Mouse (Mus musculus) myocyte (in vitro differentiated cells): ENCODE data around the gene Mrpl3. TPM values are rescaled to one million over a fixed set of nuclear protein-coding genes. Genes with fewer than 3 reads are reported as not detected.
A peak's percentile ranks its signal among the peaks of the same experiment; 100 is the strongest.

Source experiments
- H3K27me3 ChIP-seq: one replicate; pipeline ENCODE4 v1.6.1; 2011; ENCODE audit not compliant: control insufficient read depth, insufficient read depth, insufficient read length
- H3K36me3 ChIP-seq: one replicate; pipeline ENCODE4 v1.6.1; 2011; ENCODE audit not compliant: control insufficient read depth, insufficient read depth
- H3K4me2 ChIP-seq: one replicate; pipeline ENCODE4 v1.6.1; 2011; ENCODE audit warnings: low read depth, control low read depth
- H3K4me3 ChIP-seq: one replicate; pipeline ENCODE4 v1.5.1; 2011; ENCODE audit warnings: mild to moderate bottlenecking, control low read depth, moderate library complexity
- H3K79me2 ChIP-seq: one replicate; pipeline ENCODE4 v1.6.1; 2011; ENCODE audit not compliant: control insufficient read depth, insufficient read depth
- H3ac ChIP-seq: one replicate; pipeline ENCODE4 v1.6.1; 2011; ENCODE audit not compliant: control insufficient read depth, insufficient read length
- CEBPB ChIP-seq: IDR thresholded peaks from 2 replicates; pipeline ENCODE4 v1.6.1; 2011; ENCODE audit warnings: mild to moderate bottlenecking, moderate library complexity; ENCODE audit not compliant: poor library complexity, insufficient read depth, severe bottlenecking
- E2F4 ChIP-seq: IDR thresholded peaks from one replicate; pipeline ENCODE4 v1.6.1; 2011; ENCODE audit warnings: mild to moderate bottlenecking, control low read depth, moderate library complexity; ENCODE audit not compliant: insufficient read depth
- MAX ChIP-seq: IDR thresholded peaks from one replicate; pipeline ENCODE4 v1.6.1; 2011; ENCODE audit warnings: low read depth, mild to moderate bottlenecking, control low read depth
- MYOD1 ChIP-seq, 3 experiments: IDR thresholded peaks; one replicate each; pipeline ENCODE4 v1.6.1; 2011; ENCODE audit warnings: control low read depth in 2 of 3, low read depth in 2 of 3, mild to moderate bottlenecking in 2 of 3, moderate library complexity in 1 of 3; ENCODE audit not compliant: insufficient read length in 2 of 3, control insufficient read depth in 1 of 3
- MYOG ChIP-seq, 3 experiments: IDR thresholded peaks; one replicate each; pipeline ENCODE4 v1.6.1; 2011; ENCODE audit warnings: control low read depth in 2 of 3, low read depth in 2 of 3, mild to moderate bottlenecking in 2 of 3; ENCODE audit not compliant: insufficient read length in 2 of 3, control insufficient read depth in 1 of 3, insufficient read depth in 1 of 3
- POLR2A ChIP-seq: IDR thresholded peaks from one replicate; pipeline ENCODE4 v1.6.1; 2011; ENCODE audit warnings: low read depth, mild to moderate bottlenecking, control low read depth, moderate library complexity; ENCODE audit not compliant: insufficient read length
- POLR2AphosphoS2 ChIP-seq: IDR thresholded peaks from one replicate; pipeline ENCODE4 v1.6.1; 2011; ENCODE audit warnings: low read depth, control low read depth; ENCODE audit not compliant: insufficient read length
- REST ChIP-seq: IDR thresholded peaks from one replicate; pipeline ENCODE4 v1.6.1; 2011; ENCODE audit warnings: mild to moderate bottlenecking, control low read depth, moderate library complexity; ENCODE audit not compliant: insufficient read depth, insufficient read length
- SRF ChIP-seq: IDR thresholded peaks from one replicate; pipeline ENCODE4 v1.6.1; 2011; ENCODE audit warnings: low read depth; ENCODE audit not compliant: control insufficient read depth, insufficient read length
- TCF12 ChIP-seq: IDR thresholded peaks from one replicate; pipeline ENCODE4 v1.6.1; 2011; ENCODE audit warnings: mild to moderate bottlenecking, control low read depth; ENCODE audit not compliant: poor library complexity, insufficient read depth, severe bottlenecking
- TCF3 ChIP-seq: IDR thresholded peaks from one replicate; pipeline ENCODE4 v1.6.1; 2011; ENCODE audit warnings: low read depth, control low read depth; ENCODE audit not compliant: insufficient read length
- USF1 ChIP-seq: IDR thresholded peaks from one replicate; pipeline ENCODE4 v1.6.1; 2011; ENCODE audit warnings: low read depth, mild to moderate bottlenecking, control low read depth, moderate library complexity
- polyA plus RNA-seq: library from polyadenylated mRNA; unstranded; fragments of >200 nt; fragmentation: generic; extraction: Trizol; gene quantifications from one replicate; pipeline ENCODE4 v1.2.1, GENCODE M21; 2012; ENCODE audit warnings: missing spikeins

Gene Mrpl3
- polyA plus RNA-seq = 72.4 TPM

DNA sequence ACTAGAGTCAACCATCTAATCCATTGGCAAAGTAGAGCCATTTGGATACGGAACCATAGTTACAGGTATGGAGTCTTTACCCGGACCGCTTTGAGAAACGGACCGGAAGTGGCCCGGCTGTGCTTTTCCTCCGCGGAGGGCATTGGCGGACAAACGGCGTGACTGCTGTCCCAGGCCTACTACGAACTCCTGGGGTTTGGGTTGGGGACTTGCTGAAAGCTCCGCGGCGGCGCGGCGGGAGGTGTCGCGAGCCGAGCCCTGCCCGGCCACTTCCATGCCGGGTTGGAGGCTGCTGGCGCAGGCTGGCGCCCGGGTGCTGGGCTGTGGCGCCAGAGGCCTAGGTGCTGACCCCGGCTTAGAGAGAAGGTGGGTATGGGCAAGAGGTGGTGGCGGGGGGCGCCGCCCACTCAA, at the start of gene Mrpl3:
Mrpl3 (plus strand) TSS at position 93 of the 411 bp plus-strand sequence.
- TF ChIP-seq CEBPB (no peak), E2F4 (no peak), SRF (no peak), TCF3 (no peak), POLR2AphosphoS2 (peak; percentile 31), MYOD1 (IDR thresholded peaks at IDR 0.05; ENCODE audit: control insufficient read depth in 1 of 3, insufficient read length in 2 of 3, low read depth in 2 of 3) (no peak), TCF12 (no peak), POLR2A (peak; percentile 47), REST (no peak), USF1 (peak; percentile 12), MYOG (IDR thresholded peaks at IDR 0.05; ENCODE audit: control insufficient read depth in 1 of 3, insufficient read depth in 1 of 3, insufficient read length in 2 of 3, low read depth in 2 of 3) (no peak), MAX (no peak)
- Histone ChIP-seq H3K27me3 (no peaks in the 10 kb centered on the region), H3K4me3 (peak within 1 kb of the TSS; percentile 72), H3K79me2 (peaks cover 22% of the 10 kb centered on the region), H3K4me2 (peak within 1 kb of the TSS; percentile 97), H3K36me3 (no peaks in the 10 kb centered on the region), H3ac (peak within 1 kb of the TSS; percentile 98)

DNA sequence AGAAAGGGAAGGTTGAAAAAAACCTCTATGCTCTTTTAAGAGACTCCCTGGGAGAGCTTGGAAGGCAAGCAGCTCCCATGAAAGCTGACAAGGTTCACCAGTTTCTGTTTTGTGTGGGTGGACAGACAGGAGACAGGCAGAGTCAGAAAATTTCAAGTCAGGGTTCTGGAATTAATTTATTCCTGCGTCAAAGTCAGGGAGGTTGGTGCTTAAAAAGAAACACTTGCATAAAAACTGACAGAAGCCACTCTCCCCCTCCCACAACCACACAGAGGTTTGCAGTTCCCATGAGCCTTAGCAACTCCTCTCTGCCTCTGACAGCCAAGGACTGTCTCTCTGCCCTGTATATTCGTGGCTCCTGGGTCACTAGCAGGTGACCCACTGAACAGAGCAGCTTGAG, 42.3 kb upstream of the Mrpl3 start:
- TF ChIP-seq POLR2A = no peak
- TF ChIP-seq USF1 = no peak
- TF ChIP-seq E2F4 = no peak
- TF ChIP-seq POLR2AphosphoS2 = no peak
- TF ChIP-seq CEBPB = no peak
- no peak for TF ChIP-seq REST
- no peak for TF ChIP-seq SRF
- TF ChIP-seq MYOG (IDR thresholded peaks at IDR 0.05; ENCODE audit: control insufficient read depth in 1 of 3, insufficient read depth in 1 of 3, insufficient read length in 2 of 3, low read depth in 2 of 3) = no peak
- TF ChIP-seq TCF3 = no peak
- Histone ChIP-seq H3K79me2 (no peaks in the 10 kb centered on the region), H3K27me3 (no peaks in the 10 kb centered on the region), H3K36me3 (no peaks in the 10 kb centered on the region), H3K4me3 (no peak overlapping the region), H3ac (no peak overlapping the region), H3K4me2 (no peak overlapping the region)

DNA sequence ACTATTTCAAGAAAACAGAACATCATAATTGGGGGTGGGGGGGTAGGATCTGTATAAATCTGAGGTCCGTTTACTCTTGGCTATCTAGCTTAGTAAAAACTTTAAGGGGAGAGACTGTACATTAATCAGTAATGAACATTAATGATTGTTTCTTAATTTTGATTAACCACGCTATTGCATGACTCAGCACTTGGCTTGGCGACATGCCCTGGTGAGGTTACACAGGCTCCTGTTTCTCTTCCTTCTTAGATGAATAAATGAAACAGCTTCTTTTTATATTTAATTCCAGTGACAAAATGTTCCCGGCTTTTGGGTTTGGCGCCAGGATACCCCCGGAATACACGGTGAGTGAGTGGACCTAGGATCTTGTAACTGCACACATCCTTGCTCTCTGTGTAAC, 34.9 kb upstream of the Mrpl3 start:
- Histone ChIP-seq H3K4me2 (no peak overlapping the region), H3ac (no peak overlapping the region), H3K36me3 (no peaks in the 10 kb centered on the region), H3K79me2 (no peaks in the 10 kb centered on the region), H3K27me3 (no peaks in the 10 kb centered on the region), H3K4me3 (no peak overlapping the region)
- TF ChIP-seq SRF (no peak), TCF12 (no peak), REST (no peak), E2F4 (no peak), POLR2AphosphoS2 (no peak), TCF3 (no peak), POLR2A (no peak), MYOD1 (IDR thresholded peaks at IDR 0.05; ENCODE audit: control insufficient read depth in 1 of 3, insufficient read length in 2 of 3, low read depth in 2 of 3) (no peak), MYOG (IDR thresholded peaks at IDR 0.05; ENCODE audit: control insufficient read depth in 1 of 3, insufficient read depth in 1 of 3, insufficient read length in 2 of 3, low read depth in 2 of 3) (no peak)

DNA sequence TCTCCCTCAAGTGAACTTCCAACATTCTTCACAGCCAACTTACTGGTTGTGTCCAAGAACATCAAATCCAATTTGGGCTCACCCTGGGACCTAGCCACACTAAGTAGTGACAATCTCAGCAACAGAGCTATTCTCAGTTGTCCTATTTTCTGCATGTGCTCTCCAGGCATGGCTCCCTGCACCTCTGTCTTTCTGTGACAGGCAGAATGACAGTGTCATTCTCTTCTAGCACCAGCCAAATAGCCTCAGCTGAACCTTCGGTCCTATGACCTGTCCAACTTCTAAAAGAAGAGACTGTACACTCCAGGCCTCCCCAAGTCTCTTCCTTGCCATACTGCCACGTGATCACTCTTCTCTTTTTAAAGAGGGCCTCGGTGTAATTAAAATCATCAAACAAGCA, 24.7 kb upstream of the Mrpl3 start:
- Histone ChIP-seq H3ac (no peak overlapping the region), H3K79me2 (no peaks in the 10 kb centered on the region), H3K36me3 (no peaks in the 10 kb centered on the region), H3K4me3 (no peak overlapping the region), H3K4me2 (no peak overlapping the region), H3K27me3 (no peaks in the 10 kb centered on the region)
- no peak for TF ChIP-seq E2F4
- no peak for TF ChIP-seq MYOD1 (IDR thresholded peaks at IDR 0.05; ENCODE audit: control insufficient read depth in 1 of 3, insufficient read length in 2 of 3, low read depth in 2 of 3)
- TF ChIP-seq CEBPB = no peak
- no peak for TF ChIP-seq MAX
- no peak for TF ChIP-seq MYOG (IDR thresholded peaks at IDR 0.05; ENCODE audit: control insufficient read depth in 1 of 3, insufficient read depth in 1 of 3, insufficient read length in 2 of 3, low read depth in 2 of 3)
- TF ChIP-seq TCF12 = no peak
- no peak for TF ChIP-seq SRF
- TF ChIP-seq TCF3 = no peak
- no peak for TF ChIP-seq REST
- TF ChIP-seq USF1 = no peak
- TF ChIP-seq POLR2AphosphoS2 = no peak
- no peak for TF ChIP-seq POLR2A

DNA sequence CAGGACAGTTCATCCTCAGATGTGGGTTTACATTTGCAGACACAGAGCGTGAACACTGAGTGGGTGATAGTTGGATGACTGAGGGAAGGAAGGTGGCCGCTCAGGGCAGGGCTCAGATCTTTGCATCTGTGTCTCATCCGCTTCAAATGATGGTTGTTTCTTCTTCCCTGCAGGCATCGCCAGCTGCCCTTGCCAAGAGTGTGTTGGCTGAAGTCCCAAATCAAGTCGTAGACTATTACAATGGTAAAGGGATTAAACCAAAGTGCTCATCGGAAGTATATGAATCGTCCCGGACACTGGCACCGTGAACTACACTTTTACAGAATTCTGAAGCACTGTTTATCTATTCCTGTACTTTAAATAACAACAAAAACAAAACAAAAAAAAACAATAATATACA, 20.5 kb upstream of the Mrpl3 start:
- Histone ChIP-seq H3ac (no peak overlapping the region), H3K4me2 (no peak overlapping the region), H3K36me3 (no peaks in the 10 kb centered on the region), H3K79me2 (no peaks in the 10 kb centered on the region), H3K4me3 (no peak overlapping the region), H3K27me3 (no peaks in the 10 kb centered on the region)
- no peak for TF ChIP-seq POLR2AphosphoS2
- no peak for TF ChIP-seq USF1
- TF ChIP-seq E2F4 = no peak
- TF ChIP-seq REST = no peak
- no peak for TF ChIP-seq MYOG (IDR thresholded peaks at IDR 0.05; ENCODE audit: control insufficient read depth in 1 of 3, insufficient read depth in 1 of 3, insufficient read length in 2 of 3, low read depth in 2 of 3)
- TF ChIP-seq TCF12 = no peak
- no peak for TF ChIP-seq TCF3
- TF ChIP-seq MAX = no peak
- no peak for TF ChIP-seq SRF
- no peak for TF ChIP-seq POLR2A
- TF ChIP-seq CEBPB = no peak
- TF ChIP-seq MYOD1 (IDR thresholded peaks at IDR 0.05; ENCODE audit: control insufficient read depth in 1 of 3, insufficient read length in 2 of 3, low read depth in 2 of 3) = no peak
